Mouse (Mus musculus): Measurements from ENCODE around the gene Apopt1.

Apopt1 gene

DNA sequence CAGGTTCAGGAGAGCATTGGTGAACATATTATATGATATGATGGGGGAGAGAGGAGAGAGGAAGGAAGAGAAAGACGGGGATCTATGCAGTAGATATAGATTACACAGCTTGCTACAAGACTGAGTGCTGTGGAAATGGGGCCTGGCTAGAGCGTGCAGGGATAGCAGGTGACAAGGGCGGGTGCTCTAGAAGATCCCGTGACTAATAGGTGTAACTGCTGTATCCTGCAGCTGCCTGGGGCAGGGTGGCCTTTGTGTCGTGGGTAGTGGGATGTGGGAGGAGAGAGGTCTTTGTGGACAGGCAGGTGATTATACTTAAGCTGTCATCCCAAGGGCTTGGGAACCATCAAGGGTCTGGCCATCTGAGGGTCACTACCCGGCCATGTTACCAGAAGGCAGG, 32.2 kb downstream of the Apopt1 start:
- DNase-seq (ENCODE audit: low spot score in 2 of 2), result no peak

DNA sequence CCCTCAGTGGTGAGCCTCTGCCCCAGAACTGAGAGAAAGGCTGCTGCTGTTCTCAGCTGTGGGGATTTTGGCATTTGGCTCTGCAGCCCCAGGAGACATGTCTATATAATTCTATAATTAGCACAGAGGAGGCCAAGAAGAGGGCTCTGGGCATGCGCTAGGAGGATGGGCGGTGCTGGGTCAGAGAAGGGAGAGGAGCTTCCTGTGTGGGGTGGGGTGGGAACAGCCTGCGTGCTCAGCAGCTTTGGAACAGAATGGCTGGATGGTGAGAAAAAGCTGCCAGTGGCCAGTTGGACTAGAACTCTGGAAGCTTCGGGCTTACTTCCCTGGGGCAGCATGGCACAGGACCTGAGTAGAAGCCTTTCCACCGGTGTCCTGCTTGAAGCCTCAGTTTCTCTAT, 33.0 kb downstream of the Apopt1 start:
- peak in 1 of 2 experiments; percentile 71 for DNase-seq (ENCODE audit: low spot score in 2 of 2)

DNA sequence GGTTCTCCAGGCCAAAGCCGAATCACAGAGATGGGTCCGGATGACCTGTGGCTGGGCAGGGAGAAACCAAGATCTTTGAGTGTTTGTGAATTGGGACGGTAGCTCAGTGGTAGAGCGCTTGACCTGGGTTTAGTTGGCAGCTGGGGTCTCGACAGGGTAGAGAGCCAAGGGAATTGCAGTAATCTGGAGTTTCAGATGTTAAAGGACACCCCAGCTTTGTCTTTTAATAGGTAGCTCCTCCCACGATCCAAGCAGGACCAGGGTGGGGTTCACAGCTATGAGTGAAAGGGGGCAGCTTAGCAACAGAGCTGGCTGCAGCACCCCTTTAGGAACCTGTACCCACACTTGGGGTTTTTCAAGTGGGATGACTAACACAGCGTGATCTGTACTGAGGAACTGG, 34.4 kb downstream of the Apopt1 start:
- DNase-seq (ENCODE audit: low spot score in 2 of 2), result no peak

DNA sequence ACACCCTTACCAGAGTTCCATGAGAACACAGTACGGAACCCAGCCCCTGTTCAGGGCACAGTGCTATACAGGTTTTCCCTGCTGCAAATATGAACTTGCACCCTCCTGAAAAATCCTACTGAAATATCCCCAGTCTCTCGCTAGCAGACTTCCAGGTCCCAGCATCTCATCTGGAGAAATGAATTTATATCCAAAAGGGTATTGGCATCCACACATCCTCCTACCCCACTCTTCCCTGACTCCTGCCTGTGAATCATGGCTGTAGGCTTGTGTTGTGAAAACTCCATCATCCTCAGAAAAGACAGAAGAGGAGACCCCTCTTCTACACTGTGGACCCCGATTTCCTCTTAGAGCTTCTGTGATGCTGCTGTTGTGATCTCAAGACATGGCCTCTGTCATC, 37.7 kb downstream of the Apopt1 start:
- DNase-seq (ENCODE audit: low spot score in 2 of 2), result no peak

DNA sequence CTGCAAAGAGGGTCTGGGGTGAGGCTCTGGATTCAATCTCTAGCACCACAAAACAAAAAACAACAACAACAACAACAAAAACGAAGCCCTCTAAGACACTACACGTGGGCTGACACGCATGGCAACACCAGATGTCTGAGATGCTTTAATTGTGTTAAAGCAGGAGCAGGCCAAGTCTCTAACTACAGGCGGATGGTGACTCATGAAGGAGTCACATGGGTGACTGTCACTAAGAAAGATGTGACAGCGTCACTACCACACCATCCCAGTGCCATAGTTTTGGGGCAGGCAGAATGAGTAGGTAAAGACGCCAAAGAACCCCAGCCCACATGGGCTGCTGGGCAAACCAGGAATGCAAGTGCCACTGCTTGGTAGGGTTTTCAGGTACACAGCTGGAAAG, 39.4 kb downstream of the Apopt1 start:
- DNase-seq (ENCODE audit: low spot score in 2 of 2), result no peak

DNA sequence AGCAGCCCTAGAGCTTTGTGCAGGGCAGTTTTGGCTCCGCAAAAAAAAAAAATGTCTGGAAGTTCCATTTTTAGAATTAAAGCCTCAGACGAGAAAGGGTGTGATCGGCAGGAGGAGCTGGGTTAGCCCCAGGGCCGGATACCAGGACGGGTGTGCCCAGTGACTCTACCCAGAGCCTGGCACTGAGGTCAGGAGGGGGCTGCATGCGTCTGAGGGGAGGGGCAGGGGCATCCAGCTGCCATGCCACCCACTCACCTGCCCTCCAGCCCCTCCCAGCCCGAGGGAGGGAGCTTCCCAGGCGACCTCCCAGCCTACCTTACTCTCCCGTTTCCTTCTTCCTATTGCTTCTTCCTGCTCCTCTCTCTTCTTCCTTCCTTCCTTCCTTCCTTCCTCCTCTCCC, 40.3 kb downstream of the Apopt1 start:
- DNase-seq (ENCODE audit: low spot score in 2 of 2), result no peak

DNA sequence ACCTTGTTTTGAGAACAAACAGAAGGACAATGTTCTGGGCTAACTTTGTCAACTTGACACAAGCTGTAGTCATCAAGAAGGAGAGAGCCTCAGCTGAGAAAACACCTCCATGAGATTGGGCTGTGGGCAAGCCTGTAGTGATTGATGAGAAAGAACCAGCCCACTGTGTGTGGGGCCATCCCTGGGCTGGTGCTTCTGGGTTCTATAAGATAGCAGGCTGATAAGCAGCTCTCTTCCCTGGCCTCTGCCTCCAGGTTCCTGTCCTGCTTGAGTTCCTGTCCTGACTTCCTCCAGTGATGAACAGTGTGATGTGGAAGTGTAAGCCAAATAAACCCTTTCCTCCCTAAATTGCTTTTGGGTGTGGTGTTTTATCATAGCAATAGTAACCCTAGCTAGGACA, 41.6 kb downstream of the Apopt1 start:
- no peak for DNase-seq (ENCODE audit: low spot score in 2 of 2)

DNA sequence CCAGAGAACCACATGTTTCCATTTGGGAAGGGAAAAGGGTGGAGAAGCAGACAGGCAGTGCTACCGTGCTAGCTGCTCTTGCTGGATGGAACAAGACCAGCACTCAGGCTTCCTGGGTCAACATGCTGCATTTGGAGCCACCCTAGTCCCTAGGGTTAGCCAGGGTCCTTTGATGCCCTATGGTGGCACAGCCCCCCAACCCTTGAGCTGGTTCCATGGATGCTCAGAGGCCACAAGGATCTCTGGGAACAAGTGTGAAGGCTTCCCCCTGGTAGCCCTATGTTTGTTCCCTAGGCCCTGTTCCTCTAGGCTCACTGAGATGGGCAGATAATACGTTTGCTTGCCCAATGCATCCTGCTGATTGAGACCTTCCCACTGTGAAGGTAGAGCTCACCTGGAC, 42.2 kb downstream of the Apopt1 start:
- DNase-seq (ENCODE audit: low spot score in 2 of 2), result no peak

DNA sequence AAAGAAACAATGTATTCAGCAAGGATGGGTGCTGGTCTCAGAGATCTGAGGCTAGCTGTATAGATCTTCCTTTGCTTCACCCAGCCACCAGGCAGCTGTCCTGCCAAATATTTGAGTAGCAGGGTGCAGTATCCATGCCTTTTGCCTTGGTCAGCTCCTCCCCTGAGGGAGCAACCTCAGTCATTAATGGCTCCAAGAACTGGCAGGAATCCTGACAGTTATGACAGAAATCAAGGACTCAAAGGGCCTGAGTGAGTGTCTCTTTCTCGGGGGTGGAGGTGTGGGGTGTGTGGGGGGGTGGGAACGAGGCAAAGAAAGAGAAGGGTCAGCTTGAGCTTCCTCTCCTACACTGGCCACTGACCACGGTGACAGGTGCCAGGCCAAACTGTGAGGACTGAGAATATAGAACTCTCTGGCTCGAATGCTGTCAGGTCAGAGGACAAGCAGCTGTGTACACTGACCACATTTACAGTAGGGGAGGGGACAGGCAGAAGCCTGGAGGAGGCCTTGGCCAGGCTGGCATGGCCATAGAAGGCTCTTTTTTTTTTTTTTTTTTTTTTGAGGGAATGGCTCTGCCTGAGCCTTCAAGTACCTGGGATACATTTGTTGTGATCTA, 43.1 kb downstream of the Apopt1 start:
- no peak for DNase-seq (ENCODE audit: low spot score in 2 of 2)

DNA sequence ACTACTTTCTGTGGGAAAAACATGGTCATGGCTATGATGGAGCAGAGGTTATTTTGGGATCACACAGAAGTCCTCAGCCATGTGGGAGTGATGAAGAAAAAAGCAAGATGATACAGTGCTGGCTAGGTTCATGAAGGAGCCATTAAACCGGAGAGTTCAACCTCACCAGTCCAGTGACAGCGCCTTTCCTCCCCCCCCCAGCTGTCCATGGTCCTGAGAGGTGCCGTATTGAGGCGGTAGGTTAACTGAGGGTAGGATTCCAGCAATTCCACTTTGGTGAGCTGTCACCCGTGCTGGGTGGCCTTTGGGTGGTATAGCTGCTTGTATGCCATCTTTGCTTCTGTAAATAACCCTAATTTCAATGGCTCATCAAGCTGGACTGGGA, 43.6 kb downstream of the Apopt1 start:
- no peak for DNase-seq (ENCODE audit: low spot score in 2 of 2)

DNA sequence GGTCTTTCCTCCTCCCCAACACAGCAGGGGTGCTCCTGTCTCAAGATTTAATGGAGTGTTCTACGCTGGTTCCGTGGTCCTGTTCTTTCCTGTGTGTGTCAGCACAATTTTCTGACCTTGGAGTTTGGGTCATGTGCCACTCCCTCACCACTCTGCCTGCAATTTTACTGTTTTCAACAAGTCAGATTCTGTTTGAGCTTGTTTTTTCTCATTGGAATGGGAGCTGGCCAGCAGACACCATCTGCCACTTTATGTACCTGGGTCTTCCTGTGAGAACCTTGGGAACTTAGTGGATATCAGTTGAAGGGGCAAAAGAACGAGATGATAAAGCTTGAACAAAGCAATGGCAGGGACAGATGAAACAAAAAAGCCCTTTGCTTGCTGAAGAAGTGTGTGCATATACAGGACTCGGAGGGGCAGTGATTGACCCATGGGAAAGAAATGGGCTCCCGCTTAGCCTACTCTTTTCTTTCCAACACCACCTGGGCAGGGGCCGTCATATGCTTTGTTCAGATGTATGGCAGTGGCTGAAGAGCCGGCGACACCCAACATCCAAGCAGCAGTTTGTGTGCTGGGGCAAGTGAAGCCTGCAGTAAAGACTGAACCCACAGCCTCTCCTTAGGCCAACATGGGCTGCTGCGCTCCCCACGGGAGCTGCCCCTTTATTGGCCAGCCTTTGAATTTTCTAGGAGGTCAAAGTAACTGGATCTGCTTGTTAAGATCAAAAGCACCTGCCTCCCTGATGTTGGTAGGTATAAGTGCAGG, 44.7 kb downstream of the Apopt1 start:
- DNase-seq (ENCODE audit: low spot score in 2 of 2), result no peak

DNA sequence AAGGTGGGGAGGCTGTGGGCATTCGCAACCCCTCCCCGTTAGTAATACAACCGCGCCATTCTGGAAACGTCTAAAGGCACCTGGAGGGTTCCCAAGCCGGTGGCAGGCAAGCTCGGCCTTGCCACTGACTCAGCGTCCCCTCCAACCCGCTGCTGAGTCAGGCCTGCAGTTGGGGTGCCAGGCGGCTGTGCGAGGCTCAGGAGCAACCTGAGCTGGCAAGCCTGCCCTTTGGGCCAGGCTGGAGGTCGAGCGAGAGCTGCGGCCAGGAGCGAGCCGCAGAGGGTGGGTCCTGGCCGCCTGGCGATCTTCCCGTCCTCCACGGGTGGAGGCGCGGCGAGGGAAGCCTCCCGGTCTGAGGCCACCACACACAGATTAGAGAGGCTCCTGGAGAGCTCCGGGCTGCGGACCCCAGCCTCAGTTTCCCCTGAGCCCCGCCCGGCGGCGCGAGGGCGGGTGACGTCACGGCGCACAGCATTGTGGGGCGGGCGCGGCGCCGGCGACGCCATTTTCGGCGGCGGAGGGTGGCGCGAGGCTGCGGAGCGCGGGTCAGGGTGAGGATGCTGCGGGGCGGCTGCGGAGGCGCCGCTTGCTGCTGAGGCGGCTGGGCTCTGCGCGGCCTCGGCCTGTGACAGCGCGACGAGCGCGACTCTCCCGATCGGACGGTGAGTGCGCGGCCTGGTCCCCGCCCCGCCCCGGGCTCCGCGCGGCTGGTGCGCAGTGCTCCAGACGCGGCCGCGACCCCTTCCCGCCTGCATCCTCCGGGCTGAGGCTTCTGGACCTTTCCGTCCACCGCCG, 45.5 kb downstream of the Apopt1 start, which contains the start of gene Klc1:
TSS of gene Klc1 (plus strand) at position 469 of the 795 bp plus-strand sequence.
- peak; percentile 65 to 73 for DNase-seq (ENCODE audit: low spot score in 2 of 2)

DNA sequence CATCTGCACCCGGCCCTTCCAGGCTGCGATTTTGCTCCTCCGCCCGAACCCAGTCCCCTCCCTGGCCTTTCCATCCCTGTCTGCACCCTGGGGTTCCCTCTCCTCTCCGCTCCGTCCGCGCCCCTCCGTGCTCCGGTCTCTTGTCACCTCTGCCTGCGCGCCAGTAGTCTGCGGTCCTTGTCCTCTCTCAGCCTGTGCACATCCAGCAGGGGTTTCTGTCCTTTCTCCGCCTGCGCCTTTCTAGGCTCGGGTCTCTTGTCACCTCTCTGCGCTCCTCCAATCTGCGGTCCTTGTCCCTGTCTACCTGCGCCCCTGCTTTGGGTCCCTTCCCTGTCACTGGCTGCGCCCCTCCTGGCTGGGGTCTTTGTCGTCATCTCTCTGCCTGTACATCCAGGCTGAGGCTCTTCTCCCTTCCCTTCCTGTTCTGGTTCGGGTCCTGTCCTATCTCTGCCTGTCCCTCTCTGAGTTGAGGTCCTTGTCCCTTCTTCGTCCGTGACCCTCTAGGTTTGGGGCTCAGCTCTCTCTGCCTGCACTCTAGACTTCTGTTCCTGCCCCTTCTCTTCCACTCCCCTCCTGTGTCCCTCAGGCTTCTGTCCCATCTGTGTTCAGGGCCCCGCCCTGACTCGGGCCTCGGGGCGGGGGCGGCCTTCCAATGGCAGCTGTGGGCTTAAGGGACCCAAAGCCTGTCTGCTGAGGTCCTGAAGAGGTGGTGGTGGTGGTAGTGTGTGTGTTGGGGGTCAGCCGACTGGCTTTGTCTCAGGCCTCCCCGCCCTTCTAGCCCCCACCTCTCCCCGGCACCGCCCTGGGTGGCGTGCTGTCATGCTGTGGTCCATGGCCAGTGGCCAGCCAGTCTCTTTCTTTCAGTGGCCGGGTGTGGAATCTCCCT, 46.4 kb downstream of the Apopt1 start:
- DNase-seq (ENCODE audit: low spot score in 2 of 2), result peak; percentile 46 to 54

DNA sequence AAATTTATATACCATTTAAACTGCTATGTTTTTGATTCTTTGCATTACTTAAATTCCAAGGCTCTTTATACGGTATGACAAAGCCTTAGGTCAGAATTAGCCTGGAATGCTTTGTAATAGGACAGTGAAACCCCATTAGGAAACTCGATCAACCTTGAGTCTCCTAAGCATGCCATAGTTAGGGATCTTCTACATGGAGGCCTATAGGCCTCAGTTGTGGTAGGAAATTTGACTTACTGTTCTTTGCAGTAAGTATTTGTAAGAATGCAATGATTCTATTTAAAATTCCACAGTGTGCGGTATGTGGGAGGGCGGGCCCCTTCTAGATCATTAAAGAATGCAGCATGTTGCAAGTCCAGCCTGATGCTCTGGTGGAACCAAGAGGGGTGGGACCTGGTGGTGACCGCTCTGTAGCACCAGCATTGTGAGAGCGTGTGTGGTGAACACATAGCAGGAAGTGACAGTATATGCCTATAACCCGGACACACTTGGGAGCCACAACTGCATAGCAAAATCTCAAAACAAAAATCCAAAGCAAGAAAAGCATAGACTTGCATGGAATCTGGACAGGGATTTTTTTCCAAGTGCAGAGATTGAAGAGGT, 47.3 kb downstream of the Apopt1 start:
- DNase-seq (ENCODE audit: low spot score in 2 of 2), result no peak

DNA sequence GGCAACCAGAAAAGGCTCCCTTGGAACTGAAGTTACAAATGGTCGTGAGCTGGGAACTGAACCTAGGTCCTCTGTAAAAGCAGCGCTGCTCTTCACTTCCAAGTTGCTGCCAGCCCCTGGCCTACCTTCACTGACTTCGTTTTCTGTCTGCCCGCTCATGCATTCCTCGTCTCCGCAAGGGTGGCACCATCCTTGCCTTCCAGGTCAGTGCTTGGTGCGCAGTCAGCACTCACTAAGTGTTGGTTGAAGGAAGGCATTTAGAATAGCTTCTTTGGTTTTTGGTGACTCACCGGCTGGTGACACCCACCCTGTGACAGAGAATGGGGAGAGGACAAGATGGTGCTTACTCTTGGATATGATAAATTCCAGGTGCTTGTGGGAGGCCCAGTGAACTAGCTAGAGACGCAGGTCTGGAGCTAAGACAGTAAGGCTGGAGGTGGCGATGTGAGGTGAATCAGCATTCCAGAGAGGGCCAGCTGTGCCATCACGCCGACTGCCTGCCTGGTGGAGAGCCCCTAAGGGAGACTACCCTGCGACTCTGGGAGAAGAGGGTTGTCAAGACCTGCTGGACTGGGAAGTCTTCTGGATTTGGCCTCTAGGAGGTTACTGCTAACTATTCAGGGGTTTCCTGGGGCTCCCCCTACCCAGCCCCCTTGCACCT, 49.7 kb downstream of the Apopt1 start:
- DNase-seq (ENCODE audit: low spot score in 2 of 2), result no peak

DNA sequence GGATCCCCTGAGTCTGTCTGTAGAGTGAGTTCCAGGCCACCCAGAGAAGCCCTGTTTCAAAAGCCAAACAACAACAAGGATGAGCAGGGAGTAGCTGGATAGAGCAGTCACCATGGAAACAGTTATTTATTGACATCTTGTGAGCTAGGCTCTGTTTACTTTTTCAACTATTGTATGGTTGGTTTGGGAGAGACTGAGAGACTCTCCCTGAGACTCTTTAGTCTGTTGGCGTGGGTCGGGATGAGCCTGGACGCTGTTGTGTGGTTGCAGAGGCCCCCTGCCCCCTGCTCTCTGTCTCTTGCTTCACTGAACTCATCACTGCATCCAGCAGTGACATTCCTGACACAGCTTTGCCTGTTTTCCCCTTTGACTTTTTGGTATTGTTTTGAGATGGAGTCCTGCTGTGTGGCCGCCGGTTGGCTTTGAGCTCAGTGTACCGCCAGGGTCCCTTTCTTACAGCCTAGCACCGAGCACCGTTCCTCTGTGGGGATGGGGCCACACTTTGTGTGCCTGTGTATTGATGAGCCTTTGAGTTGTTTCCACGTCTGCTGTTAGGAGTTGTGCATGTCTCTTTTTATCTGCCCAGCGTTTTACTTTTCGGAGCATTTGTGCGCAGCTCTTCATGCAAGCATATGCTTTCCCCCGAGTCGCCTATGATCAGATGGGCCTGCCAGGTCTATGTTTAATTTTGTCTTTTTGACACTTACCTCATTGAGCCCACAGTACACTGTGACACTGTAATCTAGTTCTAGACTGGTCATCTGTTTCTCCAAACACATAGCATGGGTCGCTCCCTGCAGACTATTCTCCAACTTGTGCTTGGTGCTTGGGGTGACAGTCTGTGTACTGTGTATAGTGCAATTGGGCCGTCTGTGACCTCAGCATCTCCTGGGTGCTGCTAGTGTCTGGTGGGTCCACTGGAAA, 53.5 kb downstream of the Apopt1 start:
- DNase-seq (ENCODE audit: low spot score in 2 of 2), result no peak

DNA sequence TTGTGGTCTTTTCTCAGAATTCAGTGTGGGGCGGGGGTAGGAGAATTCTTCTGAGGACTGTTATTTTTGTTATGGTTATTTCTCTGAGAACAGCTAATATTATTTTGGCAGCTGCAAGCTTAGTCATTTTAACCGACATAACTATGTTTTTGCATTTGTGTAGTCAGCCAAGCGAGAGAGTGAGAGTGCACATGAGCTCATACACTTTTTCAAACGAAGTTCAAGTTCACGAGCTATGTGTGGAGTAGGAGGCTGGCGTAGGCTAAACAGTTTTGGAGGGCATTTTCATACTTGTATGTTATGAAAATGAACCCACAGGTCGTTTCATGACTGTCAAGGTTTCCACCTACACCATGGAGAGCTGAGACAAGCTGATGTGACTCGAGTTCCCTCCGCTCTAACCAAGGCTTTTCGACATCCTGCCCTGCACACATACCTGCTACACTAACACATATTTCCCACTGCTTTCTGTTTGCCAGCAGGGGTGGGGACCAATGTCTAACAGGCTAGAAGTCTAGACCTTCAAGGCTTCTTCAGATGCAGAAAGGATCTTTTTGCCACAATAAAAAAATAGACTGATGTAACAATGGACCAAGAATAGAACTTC, 55.4 kb downstream of the Apopt1 start:
- no peak for DNase-seq (ENCODE audit: low spot score in 2 of 2)

DNA sequence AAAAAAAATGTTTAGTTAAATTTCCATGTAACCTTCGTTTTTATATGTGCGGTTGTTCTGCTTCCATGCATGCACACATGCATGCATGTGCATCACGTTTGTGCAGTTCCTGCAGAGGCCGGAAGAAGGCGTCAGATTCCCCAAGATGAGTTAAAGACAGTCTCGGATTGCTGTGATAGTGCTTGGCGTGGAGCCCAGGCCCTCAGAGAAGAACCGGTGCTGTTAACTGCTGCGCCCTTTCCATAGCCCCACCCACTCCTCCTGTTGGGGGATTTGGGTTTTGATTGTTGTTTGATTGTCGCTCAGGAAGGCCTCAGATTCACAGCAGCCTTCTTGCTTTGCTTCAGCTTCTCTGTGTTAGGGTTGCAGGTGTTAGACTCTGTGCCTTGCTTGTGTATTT, 56.2 kb downstream of the Apopt1 start:
- DNase-seq (ENCODE audit: low spot score in 2 of 2), result no peak

Data from urinary bladder, adult 18-20 months (tissue).